Mouse (Mus musculus) neutrophil, adult 65 days (primary cell): Measurements from ENCODE around the gene Mylk4. TPM values are rescaled to one million over a fixed set of nuclear protein-coding genes. Genes with fewer than 3 reads are reported as not detected.

ENCODE experiments used
- total RNA-seq: library from RNA; stranded (reverse); gene quantifications from 2 replicates; pipeline ENCODE4 v1.2.4, GENCODE M21; 2023

Mylk4 gene
- total RNA-seq = not detected in 2 replicates

DNA sequence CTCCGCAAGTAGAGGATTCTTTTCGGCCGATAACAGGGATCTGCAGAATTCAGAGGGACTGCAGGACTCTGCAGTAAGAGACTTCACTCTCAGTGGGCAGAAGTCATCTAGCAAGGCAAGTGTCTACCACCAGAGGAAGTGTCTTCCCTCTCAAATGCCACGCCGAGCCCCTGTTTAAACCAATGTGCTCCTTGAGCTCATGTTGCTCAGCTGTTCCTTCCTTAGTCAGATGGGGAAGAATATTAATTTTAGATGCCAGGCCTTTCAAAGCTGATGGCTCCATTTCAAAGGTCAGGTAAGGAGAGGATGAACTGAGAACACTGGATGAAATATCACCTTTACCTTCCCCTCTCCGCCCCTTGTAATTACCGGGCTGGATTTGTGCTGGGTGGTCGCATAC, at the start of gene Mylk4:
TSS of gene Mylk4 (minus strand) at position 139 of the 400 bp plus-strand sequence.

DNA sequence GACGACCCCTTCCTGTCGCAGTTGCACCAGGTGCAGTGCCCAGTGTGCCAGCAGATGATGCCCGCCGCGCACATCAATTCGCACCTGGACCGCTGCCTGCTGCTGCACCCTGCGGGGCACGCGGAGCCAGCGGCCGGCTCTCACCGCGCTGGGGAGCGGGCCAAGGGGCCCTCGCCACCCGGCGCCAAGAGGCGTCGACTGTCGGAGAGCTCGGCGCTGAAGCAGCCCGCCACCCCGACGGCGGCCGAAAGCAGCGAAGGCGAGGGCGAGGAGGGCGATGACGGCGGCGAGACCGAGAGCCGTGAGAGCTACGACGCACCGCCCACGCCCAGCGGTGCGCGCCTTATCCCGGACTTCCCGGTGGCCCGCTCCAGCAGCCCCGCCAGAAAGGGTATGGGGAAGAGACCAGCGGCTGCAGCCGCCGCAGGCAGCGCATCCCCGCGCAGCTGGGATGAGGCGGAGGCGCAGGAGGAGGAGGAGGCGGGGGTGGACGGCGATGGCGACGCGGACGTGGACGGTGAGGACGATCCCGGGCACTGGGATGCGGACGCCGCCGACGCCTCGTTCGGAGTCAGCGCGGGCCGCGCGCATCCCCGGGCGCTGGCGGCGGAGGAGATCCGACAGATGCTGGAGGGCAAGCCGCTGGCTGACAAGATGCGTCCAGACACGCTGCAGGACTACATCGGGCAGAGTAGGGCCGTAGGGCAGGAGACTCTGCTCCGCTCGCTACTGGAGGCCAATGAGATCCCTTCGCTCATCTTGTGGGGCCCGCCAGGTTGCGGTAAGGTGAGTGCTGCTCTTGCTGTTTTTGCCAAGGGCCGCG, 18.7 kb upstream of the Mylk4 start, which contains the start of gene D930007J09Rik:
TSS of gene D930007J09Rik (minus strand) at position 591 of the 823 bp plus-strand sequence.

DNA sequence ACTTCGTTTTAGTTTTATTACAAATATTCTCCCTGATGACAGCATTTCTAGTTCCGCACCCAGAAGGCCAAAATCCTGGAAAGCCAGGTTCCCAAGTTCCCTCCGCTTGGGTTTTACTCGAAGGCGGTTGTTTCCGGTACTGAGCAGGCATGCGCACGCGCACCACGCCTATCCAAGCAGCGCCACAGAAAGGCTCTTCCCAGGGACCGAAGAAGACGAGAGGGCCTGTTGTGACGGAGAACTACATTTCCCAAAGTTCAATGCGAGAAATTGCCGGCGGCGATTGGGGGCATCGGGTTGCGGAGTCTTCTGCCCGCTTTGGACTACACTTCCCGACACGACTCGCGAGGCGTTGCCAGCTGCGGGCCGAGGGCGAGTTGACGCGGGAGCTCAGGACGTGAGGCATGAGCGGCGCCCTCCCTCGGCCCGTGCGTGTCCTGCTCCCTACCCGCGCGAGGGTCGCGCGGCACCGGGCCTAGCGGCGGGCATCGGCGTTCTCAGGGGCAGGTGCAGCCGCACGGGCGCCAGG, 18.0 kb upstream of the Mylk4 start, which contains the start of gene Wrnip1:
TSS of gene Wrnip1 (plus strand) at position 346 of the 529 bp plus-strand sequence.

Other genes starting within 250 kb of the Mylk4 start
- 8.7 and 9.3 TPM in 2 replicates for gene Wrnip1, start 18.1 kb upstream of the Mylk4 start, total RNA-seq
- gene D930007J09Rik, start 18.9 kb upstream of the Mylk4 start, total RNA-seq = not detected in 2 replicates
- 322 and 334 TPM in 2 replicates for gene Serpinb1a, start 67.2 kb upstream of the Mylk4 start, total RNA-seq
- gene Serpinb1c, start 114.3 kb upstream of the Mylk4 start, total RNA-seq = not detected in 2 replicates
- gene Serpinb6b, start 181.3 kb upstream of the Mylk4 start, total RNA-seq = not detected in 2 replicates
- gene Serpinb9, start 219.3 kb upstream of the Mylk4 start, total RNA-seq = 0.23 and 0.25 TPM in 2 replicates
- not detected in 2 replicates for gene Serpinb9b, start 243.5 kb upstream of the Mylk4 start, total RNA-seq